Mouse (Mus musculus) forebrain, embryonic 12.5 days (tissue): ENCODE measurements around the gene Rubcn. TPM values are rescaled to one million over a fixed set of nuclear protein-coding genes. Genes with fewer than 3 reads are reported as not detected.

Experiments used
- ATAC-seq: fragments of 200-750 bp; cut with Nextera tagmentation; 2 replicates; pipeline ENCODE4 v1.8.0; 2017; ENCODE audit warnings: moderate TSS enrichment; ENCODE audit not compliant: low FRiP score
- H3K27ac ChIP-seq: fragments of 300-500 bp; sonication (generic); 2 replicates; pipeline ENCODE4 v1.5.1; 2016; ENCODE audit warnings: mild to moderate bottlenecking
- H3K27me3 ChIP-seq: fragments of 300-500 bp; sonication (generic); 2 replicates; pipeline ENCODE4 v1.6.1; 2016; ENCODE audit warnings: mild to moderate bottlenecking
- H3K36me3 ChIP-seq: fragments of 300-500 bp; sonication (generic); replicated peaks from 2 replicates; pipeline ENCODE4 v1.6.1; 2016; ENCODE audit warnings: mild to moderate bottlenecking
- H3K4me1 ChIP-seq: fragments of 300-500 bp; sonication (generic); 2 replicates; pipeline ENCODE4 v1.6.1; 2016
- H3K4me2 ChIP-seq: fragments of 300-500 bp; sonication (generic); 2 replicates; pipeline ENCODE4 v1.6.1; 2016; ENCODE audit warnings: mild to moderate bottlenecking, moderate library complexity
- H3K4me3 ChIP-seq: fragments of 300-500 bp; sonication (generic); replicated peaks from 2 replicates; pipeline ENCODE4 v1.5.1; 2016; ENCODE audit warnings: mild to moderate bottlenecking
- H3K9ac ChIP-seq: fragments of 300-500 bp; sonication (generic); 2 replicates; pipeline ENCODE4 v1.6.1; 2016; ENCODE audit warnings: mild to moderate bottlenecking
- H3K9me3 ChIP-seq: fragments of 300-500 bp; sonication (generic); 2 replicates; pipeline ENCODE4 v1.6.1; 2016
- WGBS: fragments of 180-500 bp; shearing (Covaris S2); methylation state at CpG from one replicate; pipeline ENCODE4 v1.1.7; 2016; 5-methylcytosine and 5-hydroxymethylcytosine counted together
- polyA plus RNA-seq: library from polyadenylated mRNA; unstranded; fragments of >200 nt; fragmentation: Nextera tagmentation; extraction: Ambion mirVana; gene quantifications from 2 replicates; pipeline ENCODE4 v1.2.1, GENCODE M21; 2016

Gene Rubcn
- polyA plus RNA-seq, 1 experiment from 2014 or later, result 27.4 TPM

DNA sequence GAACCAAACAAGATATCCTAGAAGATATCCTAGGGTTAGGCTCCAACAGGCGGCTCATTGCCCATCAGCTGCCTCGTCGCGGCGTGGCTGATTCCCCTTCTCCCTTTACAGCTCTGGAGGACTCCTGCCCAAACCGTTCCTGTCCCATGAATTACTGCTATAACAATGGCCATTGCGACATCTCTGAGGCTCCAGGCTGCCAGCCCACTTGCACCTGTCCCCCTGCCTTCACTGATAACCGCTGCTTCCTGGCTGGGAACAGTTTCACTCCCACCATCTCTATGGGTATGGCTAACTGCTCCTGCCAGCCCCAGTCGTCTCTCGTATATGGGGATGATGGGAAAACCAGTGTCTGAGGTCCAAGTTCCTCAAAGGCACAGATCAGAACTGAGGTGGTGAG lies 100.9 kb downstream of the Rubcn start:
- no peak overlapping the region for H3K4me2 ChIP-seq
- H3K27ac ChIP-seq, result no peak overlapping the region
- no peaks in the 10 kb centered on the region for H3K27me3 ChIP-seq
- peaks cover 8% of the 10 kb centered on the region; the same call in 1 of the 2 replicates for H3K4me1 ChIP-seq
- H3K36me3 ChIP-seq, result no peaks in the 10 kb centered on the region
- no peak for ATAC-seq
- H3K9ac ChIP-seq, result no peak overlapping the region
- 86% methylated on average over 10 of the region's 10 CpGs for whole genome bisulfite sequencing
- H3K9me3 ChIP-seq, result no peaks in the 10 kb centered on the region
- no peak overlapping the region for H3K4me3 ChIP-seq

Other genes with a start within 250 kb of the Rubcn start
- 13.9 and 14.2 TPM in 2 replicates for gene Tnk2, start 233.9 kb downstream of the Rubcn start, polyA plus RNA-seq
- gene Muc4, start 141.9 kb downstream of the Rubcn start, polyA plus RNA-seq, result 0.19 and 0.28 TPM in 2 replicates
- gene Muc20, start 80.3 kb downstream of the Rubcn start, polyA plus RNA-seq, result not detected in 2 replicates
- not detected in 2 replicates for gene Smbd1, start 67.3 kb downstream of the Rubcn start, polyA plus RNA-seq
- gene Fyttd1, start 266 bp downstream of the Rubcn start, polyA plus RNA-seq, result 122 and 125 TPM in 2 replicates
- gene Lrch3, start 36.3 kb upstream of the Rubcn start, polyA plus RNA-seq, result 46.5 and 49.4 TPM in 2 replicates
- 4.3 and 4.5 TPM in 2 replicates for gene Iqcg, start 178.5 kb upstream of the Rubcn start, polyA plus RNA-seq
- gene Rpl35a, start 178.7 kb upstream of the Rubcn start, polyA plus RNA-seq, result 730 and 741 TPM in 2 replicates
- gene Lmln, start 184.8 kb upstream of the Rubcn start, polyA plus RNA-seq, result 3.1 and 4.4 TPM in 2 replicates